Mouse (Mus musculus): ENCODE results near the gene Dnah7a. TPM values are rescaled to one million over a fixed set of nuclear protein-coding genes. Genes with fewer than 3 reads are reported as not detected.
"Not testable (repeated sequence)": the region's sequence is repeated elsewhere in the genome, so short reads cannot be mapped to it uniquely, and the experiment has no call there.

The Dnah7a gene
- polyA plus RNA-seq (2016; fragmentation: Nextera tagmentation; extraction: Ambion mirVana) = 7.2 TPM in 2 replicates

GRCm38 (mm10) chr1:53706431-53707361, at the start of gene Dnah7a:
Gene Dnah7a, minus strand, starts transcription at chr1:53706784.
- H3K9me3 ChIP-seq = no peaks in the 10 kb centered on the region
- H3K36me3 ChIP-seq = no peaks in the 10 kb centered on the region
- H3K4me3 ChIP-seq = peak within 1 kb of the TSS; percentile 53
- peak within 1 kb of the TSS; percentile 70 for H3K4me2 ChIP-seq (replicated peaks)
- no peaks in the 10 kb centered on the region for H3K27me3 ChIP-seq
- ATAC-seq (ENCODE audit: low FRiP score, low read depth) = peak; percentile 91
- H3K4me1 ChIP-seq = no peaks in the 10 kb centered on the region
- WGBS = 16% methylated on average over 42 of the region's 42 CpGs
- H3K9ac ChIP-seq (replicated peaks) = peak within 1 kb of the TSS; percentile 55; the same call in 1 of the 2 replicates
- H3K27ac ChIP-seq (replicated peaks) = peak within 1 kb of the TSS; percentile 67

- WGBS = 88% methylated on average over 2 of the region's 2 CpGs
- not testable (repeated sequence) for H3K9me3 ChIP-seq; ATAC-seq (ENCODE audit: low FRiP score, low read depth); H3K27ac ChIP-seq (replicated peaks); H3K4me2 ChIP-seq (replicated peaks); H3K36me3 ChIP-seq; H3K9ac ChIP-seq (replicated peaks); H3K27me3 ChIP-seq; H3K4me1 ChIP-seq; H3K4me3 ChIP-seq
Measured at GRCm38 (mm10) chr1:53753501-53753900, 46.9 kb upstream of the Dnah7a start.

GRCm38 (mm10) chr1:53751144-53751543, 44.6 kb upstream of the Dnah7a start:
- H3K9ac ChIP-seq (replicated peaks) = no peak overlapping the region
- no peak for ATAC-seq (ENCODE audit: low FRiP score, low read depth)

DNA sequence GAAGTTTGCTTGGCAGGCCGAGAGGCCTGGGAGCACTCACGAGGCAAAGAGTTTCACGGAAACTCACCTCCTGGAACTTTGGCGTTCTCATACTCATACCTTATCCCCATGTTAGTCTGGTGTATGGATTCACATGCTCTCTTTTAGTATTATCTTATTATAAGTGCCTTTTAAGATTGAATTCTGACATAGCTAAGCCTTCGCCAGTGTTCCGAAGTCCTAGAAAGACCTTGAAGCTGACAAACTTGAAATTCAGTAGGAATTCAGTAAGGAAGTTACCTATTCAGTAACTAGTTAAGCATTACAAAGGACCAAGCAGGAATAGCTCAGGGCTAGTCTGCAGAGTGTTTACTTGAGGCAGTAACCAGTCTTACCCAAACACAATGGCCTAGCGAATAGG, 44.1 kb upstream of the Dnah7a start:
- H3K4me1 ChIP-seq; H3K4me2 ChIP-seq (replicated peaks); H3K4me3 ChIP-seq; H3K36me3 ChIP-seq; ATAC-seq (ENCODE audit: low FRiP score, low read depth); H3K9me3 ChIP-seq; H3K27ac ChIP-seq (replicated peaks); H3K27me3 ChIP-seq; H3K9ac ChIP-seq (replicated peaks): not testable (repeated sequence)
- 80% methylated on average over 7 of the region's 7 CpGs for WGBS

More at GRCm38 (mm10) chr1:53751144-53751543, 44.6 kb upstream of the Dnah7a start:
- Histone ChIP-seq H3K4me2 (replicated peaks) (no peak overlapping the region), H3K4me3 (no peak overlapping the region), H3K4me1 (peaks cover 6% of the 10 kb centered on the region; the same call in 1 of the 2 replicates), H3K27ac (replicated peaks) (no peak overlapping the region), H3K9me3 (no peaks in the 10 kb centered on the region), H3K36me3 (no peaks in the 10 kb centered on the region), H3K27me3 (no peaks in the 10 kb centered on the region)
- 81% methylated on average over 1 of the region's 1 CpGs for WGBS

GRCm38 (mm10) chr1:53749881-53750385, 43.3 kb upstream of the Dnah7a start:
- 44% methylated on average over 1 of the region's 1 CpGs for WGBS
- not testable (repeated sequence) for H3K27me3 ChIP-seq; H3K27ac ChIP-seq (replicated peaks); H3K4me2 ChIP-seq (replicated peaks); H3K36me3 ChIP-seq; H3K9me3 ChIP-seq; ATAC-seq (ENCODE audit: low FRiP score, low read depth); H3K4me1 ChIP-seq; H3K9ac ChIP-seq (replicated peaks); H3K4me3 ChIP-seq

GRCm38 (mm10) chr1:53748571-53748970, 42.0 kb upstream of the Dnah7a start:
- H3K9me3 ChIP-seq = no peaks in the 10 kb centered on the region
- H3K27me3 ChIP-seq = no peaks in the 10 kb centered on the region
- no peak overlapping the region for H3K4me2 ChIP-seq (replicated peaks)
- no peaks in the 10 kb centered on the region for H3K36me3 ChIP-seq
- no peak overlapping the region for H3K4me3 ChIP-seq
- no peak overlapping the region for H3K9ac ChIP-seq (replicated peaks)
- H3K27ac ChIP-seq (replicated peaks) = no peak overlapping the region
- peaks cover 6% of the 10 kb centered on the region; the same call in 1 of the 2 replicates for H3K4me1 ChIP-seq
- 30% methylated on average over 8 of the region's 11 CpGs for WGBS
- 0 out of 2 replicates have a peak, but pooled peaks have one; percentile 30 for ATAC-seq (ENCODE audit: low FRiP score, low read depth)

DNA sequence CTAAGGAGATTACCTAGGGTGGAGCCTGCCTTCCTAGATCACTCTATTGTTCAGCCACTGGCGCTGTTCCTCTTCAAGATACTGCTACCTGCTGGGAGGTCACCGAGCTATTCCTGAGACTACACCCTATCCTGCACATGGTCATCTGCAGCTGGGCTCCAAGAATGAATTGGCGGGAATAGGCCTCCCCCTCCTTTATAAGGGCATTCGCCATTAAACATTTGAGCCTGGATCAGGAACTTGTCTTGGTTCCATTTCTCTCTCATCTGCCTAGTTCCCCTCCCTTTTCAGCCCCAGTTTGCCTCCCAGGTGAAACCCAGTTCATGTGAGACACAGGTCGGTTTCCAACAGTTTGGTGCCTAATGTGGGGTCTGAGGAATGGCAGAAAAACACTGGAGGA, 39.4 kb upstream of the Dnah7a start:
- Histone ChIP-seq H3K4me3 (no peak overlapping the region), H3K4me1 (peaks cover 6% of the 10 kb centered on the region; the same call in 1 of the 2 replicates), H3K9ac (replicated peaks) (no peak overlapping the region), H3K27ac (replicated peaks) (no peak overlapping the region), H3K9me3 (no peaks in the 10 kb centered on the region), H3K36me3 (no peaks in the 10 kb centered on the region), H3K4me2 (replicated peaks) (no peak overlapping the region), H3K27me3 (no peaks in the 10 kb centered on the region)
- ATAC-seq (ENCODE audit: low FRiP score, low read depth) = no peak
- WGBS = 51% methylated on average over 5 of the region's 5 CpGs

GRCm38 (mm10) chr1:53741742-53742458, 35.3 kb upstream of the Dnah7a start:
- Histone ChIP-seq H3K27ac (replicated peaks) (no peak overlapping the region), H3K9ac (replicated peaks) (no peak overlapping the region), H3K9me3 (no peaks in the 10 kb centered on the region), H3K36me3 (no peaks in the 10 kb centered on the region), H3K4me2 (replicated peaks) (no peak overlapping the region), H3K4me3 (no peak overlapping the region), H3K27me3 (no peaks in the 10 kb centered on the region), H3K4me1 (no peaks in the 10 kb centered on the region)
- no peak for ATAC-seq (ENCODE audit: low FRiP score, low read depth)
- WGBS = 86% methylated on average over 3 of the region's 3 CpGs

DNA sequence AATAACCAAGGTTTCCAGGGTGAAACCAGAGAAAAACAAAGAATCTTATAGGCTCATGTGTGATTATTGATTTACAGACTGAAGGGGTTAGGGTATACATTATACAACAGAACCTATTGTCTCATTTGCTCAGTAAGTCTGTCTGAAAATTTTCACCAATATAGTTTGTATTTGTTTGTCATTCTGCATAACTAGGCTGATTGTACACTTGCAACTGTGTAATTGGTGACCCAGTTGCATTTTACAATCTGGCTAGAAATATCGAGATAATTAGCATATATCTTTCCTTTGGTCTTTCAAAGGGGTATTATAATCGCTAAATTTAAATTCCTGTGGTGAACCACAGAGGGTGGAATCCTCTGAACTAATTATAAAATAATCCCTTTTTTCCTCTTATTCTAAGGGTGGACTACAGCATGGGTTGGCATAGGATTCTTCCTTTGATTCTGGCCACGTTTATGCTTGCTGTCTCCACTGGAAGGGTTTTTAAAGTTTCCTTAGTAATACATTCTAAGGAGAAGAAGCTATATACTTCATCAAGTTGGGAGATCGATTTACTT, 34.3 kb upstream of the Dnah7a start:
- WGBS = 63% methylated on average over 4 of the region's 4 CpGs
- H3K4me3 ChIP-seq = no peak overlapping the region
- H3K36me3 ChIP-seq = no peaks in the 10 kb centered on the region
- no peak overlapping the region for H3K4me2 ChIP-seq (replicated peaks)
- no peak overlapping the region for H3K9ac ChIP-seq (replicated peaks)
- no peaks in the 10 kb centered on the region for H3K27me3 ChIP-seq
- no peaks in the 10 kb centered on the region for H3K9me3 ChIP-seq
- ATAC-seq (ENCODE audit: low FRiP score, low read depth) = peak; percentile 57
- no peaks in the 10 kb centered on the region for H3K4me1 ChIP-seq
- no peak overlapping the region for H3K27ac ChIP-seq (replicated peaks)

DNA sequence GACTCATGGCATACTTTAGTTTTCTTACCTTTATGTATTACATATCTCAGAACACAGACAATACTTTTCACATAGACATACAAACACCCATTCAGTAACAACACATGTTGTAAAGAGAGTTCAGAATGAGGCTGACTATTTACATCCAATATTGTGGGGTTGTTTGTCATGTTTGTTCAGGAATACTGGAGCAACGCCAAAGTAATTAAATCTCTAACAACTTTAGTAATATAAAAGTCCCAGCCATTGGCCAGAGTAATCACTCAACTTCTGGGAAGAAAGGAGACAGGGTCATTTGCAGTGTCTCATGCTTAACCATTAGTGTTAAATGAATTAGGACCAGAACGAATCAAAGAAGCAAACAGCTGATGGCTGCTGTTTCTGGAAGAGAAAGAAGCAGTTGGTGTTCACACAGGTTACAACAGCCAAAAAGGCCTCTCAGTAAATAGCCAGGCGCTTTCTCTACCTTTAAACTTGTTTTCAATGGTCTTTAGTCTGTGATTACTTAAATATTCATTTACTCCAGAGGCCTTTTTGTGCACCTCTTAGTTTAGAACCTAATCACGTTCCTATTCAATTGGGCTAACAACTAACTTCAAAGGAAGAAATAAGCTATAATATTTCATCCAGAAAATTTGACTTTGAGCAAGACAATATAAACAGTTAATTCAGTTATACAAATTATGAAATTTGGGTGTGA, 33.6 kb upstream of the Dnah7a start:
- 41% methylated on average over 4 of the region's 4 CpGs for WGBS
- H3K4me3 ChIP-seq; H3K36me3 ChIP-seq; H3K4me2 ChIP-seq (replicated peaks); H3K27me3 ChIP-seq; H3K9me3 ChIP-seq; H3K27ac ChIP-seq (replicated peaks); H3K4me1 ChIP-seq; H3K9ac ChIP-seq (replicated peaks): not testable (repeated sequence)
- peak; percentile 73 for ATAC-seq (ENCODE audit: low FRiP score, low read depth)

- Histone ChIP-seq H3K9ac (replicated peaks) (no peak overlapping the region), H3K36me3 (no peaks in the 10 kb centered on the region), H3K27ac (replicated peaks) (no peak overlapping the region), H3K4me3 (no peak overlapping the region), H3K9me3 (no peaks in the 10 kb centered on the region), H3K4me1 (no peaks in the 10 kb centered on the region), H3K4me2 (replicated peaks) (no peak overlapping the region), H3K27me3 (no peaks in the 10 kb centered on the region)
- ATAC-seq (ENCODE audit: low FRiP score, low read depth) = no peak
- 88% methylated on average over 3 of the region's 3 CpGs for WGBS
Measured at GRCm38 (mm10) chr1:53736583-53736982, 30.0 kb upstream of the Dnah7a start.

Measured in midbrain, embryonic 12.5 days (tissue).